Mouse (Mus musculus): Measurements from ENCODE around the gene H2-M9.

H2-M9 gene

DNA sequence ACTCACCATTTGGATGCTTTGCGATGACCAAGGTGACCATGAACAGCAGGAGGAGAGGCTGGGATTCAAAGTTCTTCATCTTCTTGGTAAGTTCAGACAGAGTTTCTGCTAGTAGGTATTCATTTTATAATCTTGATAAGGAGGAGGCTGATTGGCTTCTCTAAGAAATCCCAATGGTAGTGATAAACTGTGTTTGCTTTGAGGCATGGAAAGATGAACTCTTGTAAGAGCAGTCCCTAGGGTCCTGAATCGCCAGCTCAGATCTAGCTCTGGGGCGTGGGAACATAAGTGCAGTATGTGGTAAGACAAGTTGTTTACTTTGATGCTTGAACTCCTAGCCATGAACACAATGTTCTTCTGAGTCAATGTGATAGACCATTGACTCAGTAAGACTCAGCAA lies at the start of gene H2-M9:
Gene H2-M9 (minus strand): TSS at position 101 of the 400 bp plus-strand sequence.
- DNase-seq (ENCODE audit: low spot score), result no peak

DNA sequence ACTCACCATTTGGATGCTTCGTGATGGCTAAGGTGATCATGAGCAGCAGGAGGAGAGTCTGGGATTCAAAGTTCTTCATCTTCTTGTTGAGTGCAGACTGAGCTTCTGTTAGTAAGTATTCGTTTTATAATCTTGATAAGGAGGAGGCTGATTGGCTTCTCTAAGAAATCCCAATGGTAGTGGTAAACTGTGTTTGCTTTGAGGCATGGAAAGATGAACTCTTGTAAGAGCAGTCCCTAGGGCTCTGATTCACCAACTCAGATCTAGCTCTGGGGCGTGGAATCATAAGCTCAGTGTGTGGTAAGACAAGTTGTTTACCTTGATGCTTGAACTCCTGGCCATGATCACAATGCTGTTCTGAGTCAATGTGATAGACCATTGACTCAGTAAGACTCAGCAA lies 29.7 kb upstream of the H2-M9 start, which contains the start of gene H2-M1:
Gene H2-M1 (minus strand): TSS at position 101 of the 400 bp plus-strand sequence.
- no peak for DNase-seq (ENCODE audit: low spot score)

Data from testis, postnatal 10 days (tissue).